Comparison of ENCODE assay signal across 10 mouse cellular contexts in genomic region chr17:86236861-86237763, GRCm38 (mm10).
DNase-seq lines count a peak whose midpoint lies in the region; ATAC-seq lines count a peak whose summit lies in the region.
"Had no signal": no experiment of that assay in that cellular context is flagged by ENCODE, and none has a peak within 500 bp of the region (broad histone marks: within the 10 kb centered on the region; RNA-seq: fewer than 3 reads in every experiment).

No protein-coding gene starts in this region.

- H3K4me2 ChIP-seq in forebrain, embryonic 13.5 days: no peak overlapping the region
- H3K4me2 ChIP-seq: stomach, embryonic 15.5 days had no signal

- H3K9me3 ChIP-seq in heart, embryonic 10.5 days: no peaks in the 10 kb centered on the region
- H3K9me3 ChIP-seq in forebrain, embryonic 13.5 days (replicated peaks): no peaks in the 10 kb centered on the region
- H3K9me3 ChIP-seq: stomach, embryonic 15.5 days had no signal

- no peak overlapping the region for H3K27ac ChIP-seq in heart, embryonic 10.5 days
- no peak overlapping the region for H3K27ac ChIP-seq in forebrain, embryonic 13.5 days
- H3K27ac ChIP-seq: liver, embryonic 14.5 days; stomach, embryonic 15.5 days had no signal

- WGBS in heart, embryonic 10.5 days: 80% methylated on average over 16 of the region's 16 CpGs
- WGBS in forebrain, embryonic 13.5 days: 89% methylated on average over 16 of the region's 16 CpGs

- DNase-seq in heart, adult 18-20 months: peak; percentile 83 to 87
- no peak for DNase-seq in heart, embryonic 10.5 days (ENCODE audit: low spot score)
- DNase-seq in adrenal gland, adult 18-20 months (ENCODE audit: low spot score in 2 of 2): peak; percentile 40 to 44
- DNase-seq in gastrocnemius, adult 18-20 months (ENCODE audit: low spot score): peak; percentile 61
- peak; percentile 94 for DNase-seq in kidney, adult 9 months
- DNase-seq in monocyte, adult 2 months (ENCODE audit: low read depth in 1 of 2, low spot score in 2 of 2): peak; percentile 27 to 33
- DNase-seq in MN1 (ENCODE audit: low spot score): no peak

- peaks cover 24% of the 10 kb centered on the region for H3K4me1 ChIP-seq in heart, embryonic 10.5 days
- H3K4me1 ChIP-seq in forebrain, embryonic 13.5 days: peaks cover 8% of the 10 kb centered on the region; the same call in 1 of the 2 replicates
- H3K4me1 ChIP-seq: stomach, embryonic 15.5 days had no signal

- peaks cover 5% of the 10 kb centered on the region; the same call in 1 of the 2 replicates for H3K36me3 ChIP-seq in heart, embryonic 10.5 days
- H3K36me3 ChIP-seq in forebrain, embryonic 13.5 days (ENCODE audit: poor library complexity, severe bottlenecking): no peaks in the 10 kb centered on the region
- H3K36me3 ChIP-seq: stomach, embryonic 15.5 days had no signal

- ATAC-seq in forebrain, embryonic 13.5 days: no peak

- H3K4me3 ChIP-seq in heart, embryonic 10.5 days: no peak overlapping the region
- no peak overlapping the region for H3K4me3 ChIP-seq in forebrain, embryonic 13.5 days
- H3K4me3 ChIP-seq: stomach, embryonic 15.5 days had no signal

- H3K27me3 ChIP-seq in heart, embryonic 10.5 days (ENCODE audit: insufficient read depth, poor library complexity, severe bottlenecking): no peaks in the 10 kb centered on the region
- no peaks in the 10 kb centered on the region for H3K27me3 ChIP-seq in forebrain, embryonic 13.5 days
- H3K27me3 ChIP-seq: stomach, embryonic 15.5 days had no signal

- no peak overlapping the region for H3K9ac ChIP-seq in forebrain, embryonic 13.5 days
- H3K9ac ChIP-seq: liver, embryonic 14.5 days; stomach, embryonic 15.5 days had no signal

Comparison
In these comparisons a context has a peak if more than half of its experiments do, and no peak if none do; other contexts are left out.
1. DNase-seq: peak in heart, adult 18-20 months (2 of 2), adrenal gland, adult 18-20 months (2 of 2), gastrocnemius, adult 18-20 months (single experiment), kidney, adult 9 months (single experiment) and monocyte, adult 2 months (2 of 2); none in heart, embryonic 10.5 days (single experiment) and MN1 (single experiment).